Mouse (Mus musculus) bone marrow macrophage, adult 2 months (primary cell): ENCODE results near the gene Gm21958.

Source experiments
- CTCF ChIP-seq: IDR thresholded peaks from 2 replicates; pipeline ENCODE4 v1.5.1; 2012; ENCODE audit warnings: low read depth, mild to moderate bottlenecking, low read length, moderate library complexity
- POLR2A ChIP-seq: IDR thresholded peaks from 2 replicates; pipeline ENCODE4 v1.6.1; 2012; ENCODE audit warnings: mild to moderate bottlenecking, low read depth, low read length, borderline replicate concordance

DNA sequence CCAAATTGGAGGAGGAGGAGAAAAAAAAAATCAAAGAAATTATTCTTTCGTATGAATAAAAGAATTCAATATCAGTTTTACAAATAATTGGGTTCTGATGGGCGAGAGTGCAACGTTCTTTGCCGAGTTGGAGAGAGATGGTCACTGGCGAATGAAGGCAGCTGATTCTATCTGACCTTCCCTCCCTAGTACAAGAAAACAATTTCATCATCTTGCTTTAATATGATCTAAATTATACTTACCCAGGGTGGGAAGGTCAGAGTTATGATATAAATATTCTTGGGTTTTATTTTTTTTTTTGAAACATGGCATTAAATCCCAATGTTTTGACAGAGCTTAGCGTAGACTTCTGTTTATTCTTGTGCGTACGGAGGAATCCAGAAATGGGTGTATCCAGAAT is 43.3 kb upstream of the Gm21958 start:
- no peak for TF ChIP-seq CTCF
- no peak for TF ChIP-seq POLR2A
